Mouse (Mus musculus) liver, postnatal 0 days (tissue): ENCODE measurements at regions not wholly inside any gene's neighbourhood (a gene's known extent, or its start where the extent isn't known, plus 50 kb on each side); places are given as distances from the start of the nearest gene placed in this dataset.

Experiments
- CTCF ChIP-seq: sonication (generic); IDR thresholded peaks from 2 replicates; pipeline ENCODE4 v1.5.1; 2016; ENCODE audit warnings: antibody characterized with exemption, low read depth
- EP300 ChIP-seq: IDR thresholded peaks from 2 replicates; pipeline ENCODE4 v1.6.1; 2016; ENCODE audit warnings: antibody characterized with exemption, low read depth, mild to moderate bottlenecking

GRCm38 (mm10) chr17:27262607-27263006 is 58.3 kb upstream of the Lemd2 start:
- TF ChIP-seq CTCF (no peak), EP300 (no peak)
